Mouse (Mus musculus): ENCODE measurements at regions not wholly inside any gene's neighbourhood (a gene's known extent, or its start where the extent isn't known, plus 50 kb on each side); places are given as distances from the start of the nearest gene placed in this dataset.

DNA sequence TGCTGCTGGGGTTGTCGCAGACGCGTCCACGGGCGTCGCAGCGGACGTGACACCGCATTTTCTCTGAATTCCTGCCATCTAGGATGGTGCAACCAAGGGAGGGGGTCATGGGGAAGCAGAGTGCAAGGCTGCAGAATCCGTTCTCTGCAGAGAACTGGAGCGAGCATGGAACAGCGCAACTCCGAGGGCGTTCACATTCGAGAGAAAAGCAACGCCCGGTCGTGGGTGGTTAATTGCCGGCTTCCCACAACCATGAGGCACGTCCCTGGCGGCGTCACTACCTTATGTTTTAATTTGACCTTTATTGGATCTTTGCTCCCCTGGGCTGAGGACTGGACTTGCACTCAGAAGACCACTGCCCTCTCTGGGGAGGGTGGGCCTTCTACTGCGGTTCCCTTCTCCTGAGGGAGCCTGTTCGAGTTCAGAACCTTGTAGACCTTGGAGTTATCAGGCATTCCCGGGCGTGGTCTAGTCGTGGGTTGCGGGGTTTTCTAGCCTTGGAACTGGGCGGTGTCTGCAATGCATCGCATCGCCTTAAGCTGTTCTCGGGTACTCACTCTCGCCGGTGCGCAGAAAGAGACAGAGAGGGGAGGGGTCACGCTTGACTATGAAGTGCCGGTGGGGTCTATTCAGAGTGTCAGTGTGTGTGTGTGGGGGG, 175.6 kb upstream of the Topaz1 start:
- WGBS, result 1% methylated on average over 37 of the region's 37 CpGs
- Histone ChIP-seq H3K27ac (ENCODE audit: low read length) (no peak overlapping the region), H3K9me3 (replicated peaks; ENCODE audit: control insufficient read depth, low read length) (no peaks in the 10 kb centered on the region), H3K4me3 (replicated peaks; ENCODE audit: low read length) (peak overlapping the region; percentile 54), H3K9ac (ENCODE audit: low read length) (no peak overlapping the region), H3K27me3 (ENCODE audit: control insufficient read depth, insufficient read depth, low read length) (peaks cover 82% of the 10 kb centered on the region), H3K4me2 (ENCODE audit: low read depth, low read length) (peak overlapping the region; percentile 93), H3K36me3 (ENCODE audit: control insufficient read depth, insufficient read depth, low read length) (no peaks in the 10 kb centered on the region), H3K4me1 (ENCODE audit: control insufficient read depth, insufficient read depth, low read length) (peaks cover 16% of the 10 kb centered on the region)
- ATAC-seq (ENCODE audit: insufficient read depth, low FRiP score), result no peak

- peaks cover 77% of the 10 kb centered on the region for H3K27me3 ChIP-seq (ENCODE audit: control insufficient read depth, insufficient read depth, low read length)
- peaks cover 16% of the 10 kb centered on the region for H3K4me1 ChIP-seq (ENCODE audit: control insufficient read depth, insufficient read depth, low read length)
- H3K4me3 ChIP-seq (replicated peaks; ENCODE audit: low read length), result peak overlapping the region; percentile 54
- peak overlapping the region; percentile 62 for H3K9ac ChIP-seq (ENCODE audit: low read length)
- peak; percentile 81 for ATAC-seq (ENCODE audit: insufficient read depth, low FRiP score)
- H3K9me3 ChIP-seq (replicated peaks; ENCODE audit: control insufficient read depth, low read length), result no peaks in the 10 kb centered on the region
- H3K36me3 ChIP-seq (ENCODE audit: control insufficient read depth, insufficient read depth, low read length), result no peaks in the 10 kb centered on the region
- 1% methylated on average over 64 of the region's 68 CpGs for WGBS
- H3K27ac ChIP-seq (ENCODE audit: low read length), result no peak overlapping the region
- peak overlapping the region; percentile 93 for H3K4me2 ChIP-seq (ENCODE audit: low read depth, low read length)
These were observed 174.9 kb upstream of the Topaz1 start for GRCm38 (mm10) chr9:122572060-122572835.

- Histone ChIP-seq H3K36me3 (ENCODE audit: control insufficient read depth, insufficient read depth, low read length) (no peaks in the 10 kb centered on the region), H3K9ac (ENCODE audit: low read length) (peak overlapping the region; percentile 62; the same call in 1 of the 2 replicates), H3K4me3 (replicated peaks; ENCODE audit: low read length) (peak overlapping the region; percentile 54), H3K4me2 (ENCODE audit: low read depth, low read length) (peak overlapping the region; percentile 93), H3K27ac (ENCODE audit: low read length) (no peak overlapping the region), H3K4me1 (ENCODE audit: control insufficient read depth, insufficient read depth, low read length) (peaks cover 16% of the 10 kb centered on the region), H3K27me3 (ENCODE audit: control insufficient read depth, insufficient read depth, low read length) (peaks cover 71% of the 10 kb centered on the region), H3K9me3 (replicated peaks; ENCODE audit: control insufficient read depth, low read length) (no peaks in the 10 kb centered on the region)
- 3% methylated on average over 13 of the region's 13 CpGs for WGBS
- ATAC-seq (ENCODE audit: insufficient read depth, low FRiP score), result no peak
These were observed 174.3 kb upstream of the Topaz1 start for GRCm38 (mm10) chr9:122572836-122573267.

DNA sequence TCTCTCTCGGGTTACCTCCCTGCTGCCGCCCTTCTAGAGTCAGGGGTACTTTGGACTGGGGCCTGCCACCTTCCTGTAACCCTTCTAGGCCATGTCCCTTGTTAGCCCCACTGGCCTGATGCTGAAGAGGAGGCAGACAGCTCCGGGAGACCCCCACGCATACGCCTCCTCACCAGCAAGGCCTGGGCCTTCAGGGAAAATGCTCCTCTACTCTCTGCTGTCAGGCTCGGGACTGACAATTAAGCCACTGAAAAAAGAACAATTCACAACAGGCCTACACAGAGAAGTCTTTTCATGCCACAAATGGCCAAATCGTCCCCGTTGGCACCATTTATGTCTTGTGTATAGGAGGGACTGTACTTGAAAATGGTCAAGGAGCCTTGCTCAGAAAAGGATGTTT, 161.9 kb upstream of the Topaz1 start:
- Histone ChIP-seq H3K36me3 (ENCODE audit: control insufficient read depth, insufficient read depth, low read length) (no peaks in the 10 kb centered on the region), H3K27me3 (ENCODE audit: control insufficient read depth, insufficient read depth, low read length) (no peaks in the 10 kb centered on the region), H3K4me3 (replicated peaks; ENCODE audit: low read length) (no peak overlapping the region), H3K9me3 (replicated peaks; ENCODE audit: control insufficient read depth, low read length) (no peaks in the 10 kb centered on the region), H3K27ac (ENCODE audit: low read length) (no peak overlapping the region), H3K4me2 (ENCODE audit: low read depth, low read length) (no peak overlapping the region), H3K4me1 (ENCODE audit: control insufficient read depth, insufficient read depth, low read length) (no peaks in the 10 kb centered on the region), H3K9ac (ENCODE audit: low read length) (no peak overlapping the region)
- 73% methylated on average over 8 of the region's 8 CpGs for WGBS
- no peak for ATAC-seq (ENCODE audit: insufficient read depth, low FRiP score)

DNA sequence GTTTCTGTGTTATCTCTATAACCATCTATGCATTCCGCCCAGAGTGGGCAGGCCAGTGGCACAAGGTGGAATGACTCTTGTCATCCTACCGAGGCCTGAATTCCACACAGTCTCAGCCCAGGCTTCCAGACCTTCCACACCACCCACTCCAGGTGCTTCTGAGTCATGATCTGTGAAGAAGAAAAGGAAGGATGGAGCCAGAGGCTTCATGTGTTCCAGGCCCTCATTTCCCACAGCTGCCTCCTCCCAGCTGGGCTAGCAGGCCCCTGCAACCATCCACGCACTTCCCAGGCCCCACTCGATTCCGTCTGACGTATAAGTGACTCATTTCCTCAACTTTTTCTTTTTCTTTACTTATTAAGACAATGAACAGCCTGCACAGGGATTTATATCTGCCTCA, 160.7 kb upstream of the Topaz1 start:
- Histone ChIP-seq H3K36me3 (ENCODE audit: control insufficient read depth, insufficient read depth, low read length) (no peaks in the 10 kb centered on the region), H3K9me3 (replicated peaks; ENCODE audit: control insufficient read depth, low read length) (no peaks in the 10 kb centered on the region), H3K27ac (ENCODE audit: low read length) (no peak overlapping the region), H3K4me3 (replicated peaks; ENCODE audit: low read length) (no peak overlapping the region), H3K9ac (ENCODE audit: low read length) (no peak overlapping the region), H3K27me3 (ENCODE audit: control insufficient read depth, insufficient read depth, low read length) (no peaks in the 10 kb centered on the region), H3K4me2 (ENCODE audit: low read depth, low read length) (no peak overlapping the region), H3K4me1 (ENCODE audit: control insufficient read depth, insufficient read depth, low read length) (no peaks in the 10 kb centered on the region)
- 74% methylated on average over 6 of the region's 6 CpGs for WGBS
- ATAC-seq (ENCODE audit: insufficient read depth, low FRiP score), result no peak

- Histone ChIP-seq H3K4me3 (replicated peaks; ENCODE audit: low read length) (no peak overlapping the region), H3K27ac (ENCODE audit: low read length) (no peak overlapping the region)
- ATAC-seq (ENCODE audit: insufficient read depth, low FRiP score), result no peak
These were observed 160.2 kb upstream of the Topaz1 start for GRCm38 (mm10) chr9:122586986-122587385.

GRCm38 (mm10) chr9:122588246-122588645, 158.9 kb upstream of the Topaz1 start:
- H3K36me3 ChIP-seq (ENCODE audit: control insufficient read depth, insufficient read depth, low read length), result no peaks in the 10 kb centered on the region
- no peak overlapping the region for H3K4me2 ChIP-seq (ENCODE audit: low read depth, low read length)
- no peak for ATAC-seq (ENCODE audit: insufficient read depth, low FRiP score)
- no peak overlapping the region for H3K27ac ChIP-seq (ENCODE audit: low read length)
- no peaks in the 10 kb centered on the region for H3K4me1 ChIP-seq (ENCODE audit: control insufficient read depth, insufficient read depth, low read length)
- no peaks in the 10 kb centered on the region for H3K27me3 ChIP-seq (ENCODE audit: control insufficient read depth, insufficient read depth, low read length)
- no peak overlapping the region for H3K4me3 ChIP-seq (replicated peaks; ENCODE audit: low read length)
- 86% methylated on average over 8 of the region's 8 CpGs for WGBS
- no peak overlapping the region for H3K9ac ChIP-seq (ENCODE audit: low read length)
- no peaks in the 10 kb centered on the region for H3K9me3 ChIP-seq (replicated peaks; ENCODE audit: control insufficient read depth, low read length)

More at GRCm38 (mm10) chr9:122586986-122587385, 160.2 kb upstream of the Topaz1 start:
- H3K9ac ChIP-seq (ENCODE audit: low read length), result no peak overlapping the region
- WGBS, result 60% methylated on average over 5 of the region's 5 CpGs
- H3K9me3 ChIP-seq (replicated peaks; ENCODE audit: control insufficient read depth, low read length), result no peaks in the 10 kb centered on the region
- no peak overlapping the region for H3K4me2 ChIP-seq (ENCODE audit: low read depth, low read length)
- no peaks in the 10 kb centered on the region for H3K36me3 ChIP-seq (ENCODE audit: control insufficient read depth, insufficient read depth, low read length)
- H3K27me3 ChIP-seq (ENCODE audit: control insufficient read depth, insufficient read depth, low read length), result no peaks in the 10 kb centered on the region
- H3K4me1 ChIP-seq (ENCODE audit: control insufficient read depth, insufficient read depth, low read length), result no peaks in the 10 kb centered on the region

GRCm38 (mm10) chr9:122592820-122593615, 154.1 kb upstream of the Topaz1 start:
- no peak overlapping the region for H3K9ac ChIP-seq (ENCODE audit: low read length)
- H3K27me3 ChIP-seq (ENCODE audit: control insufficient read depth, insufficient read depth, low read length), result peaks cover 15% of the 10 kb centered on the region
- ATAC-seq (ENCODE audit: insufficient read depth, low FRiP score), result no peak
- H3K36me3 ChIP-seq (ENCODE audit: control insufficient read depth, insufficient read depth, low read length), result no peaks in the 10 kb centered on the region
- H3K4me3 ChIP-seq (replicated peaks; ENCODE audit: low read length), result no peak overlapping the region
- no peaks in the 10 kb centered on the region for H3K4me1 ChIP-seq (ENCODE audit: control insufficient read depth, insufficient read depth, low read length)
- no peak overlapping the region for H3K27ac ChIP-seq (ENCODE audit: low read length)
- WGBS, result 20% methylated on average over 7 of the region's 7 CpGs
- H3K9me3 ChIP-seq (replicated peaks; ENCODE audit: control insufficient read depth, low read length), result no peaks in the 10 kb centered on the region
- no peak overlapping the region for H3K4me2 ChIP-seq (ENCODE audit: low read depth, low read length)
